Mouse (Mus musculus): ENCODE results near the gene Chchd1.

Gene Chchd1

DNA sequence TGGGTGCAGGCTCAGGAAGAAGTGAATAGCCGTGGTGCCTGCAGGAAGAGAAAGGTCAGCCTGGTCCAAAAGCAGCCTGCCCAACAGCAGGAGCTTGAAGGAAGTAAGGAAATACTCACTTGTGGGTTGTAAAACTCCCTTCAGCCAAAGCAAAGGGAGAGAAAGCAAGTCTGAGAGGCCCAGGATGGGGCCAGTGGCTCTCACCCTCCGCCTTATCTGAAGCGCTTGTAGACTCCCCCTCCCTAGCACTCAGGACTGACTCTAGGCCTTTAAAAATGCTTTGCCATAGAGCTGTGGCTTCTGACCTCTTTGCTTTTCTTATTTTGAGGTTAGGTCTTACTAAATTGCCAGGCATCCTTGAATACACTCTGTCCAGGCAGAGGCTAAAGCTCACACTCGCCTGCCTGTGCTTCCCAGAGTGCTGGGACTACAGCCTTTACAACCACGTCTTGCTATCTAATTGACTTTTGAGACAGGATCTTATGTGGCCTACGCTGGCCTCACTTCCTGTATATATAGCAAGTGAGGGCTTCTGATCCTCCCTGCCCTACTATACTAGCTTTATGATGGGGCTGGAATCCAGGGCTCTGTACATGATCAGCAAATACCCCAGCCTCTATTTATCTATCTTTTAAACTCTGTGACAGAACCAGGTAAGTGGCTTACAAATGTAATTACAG is 23.0 kb downstream of the Chchd1 start:
- DNase-seq (ENCODE audit: low spot score in 2 of 2), result no peak

DNA sequence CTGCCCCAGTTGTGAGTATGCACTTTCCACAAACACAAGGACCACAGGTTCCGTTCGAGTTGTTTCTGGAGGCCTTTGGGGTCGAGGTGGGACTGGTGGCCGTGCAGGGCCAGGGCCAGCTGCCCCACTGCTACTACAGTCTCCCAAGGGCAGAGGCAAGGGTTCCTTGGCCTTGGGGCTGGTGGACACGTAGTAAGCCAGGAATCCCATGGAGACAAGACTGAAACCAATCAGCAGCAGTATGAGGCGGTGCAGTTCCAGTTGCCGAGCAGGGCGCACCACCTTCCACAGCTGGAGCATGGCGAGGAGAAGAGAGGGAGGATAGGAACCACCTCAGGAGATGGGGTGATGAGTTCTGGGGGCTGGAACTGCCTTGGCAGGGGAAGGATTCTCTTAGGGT is 27.1 kb downstream of the Chchd1 start:
- no peak for DNase-seq (ENCODE audit: low spot score in 2 of 2)

DNA sequence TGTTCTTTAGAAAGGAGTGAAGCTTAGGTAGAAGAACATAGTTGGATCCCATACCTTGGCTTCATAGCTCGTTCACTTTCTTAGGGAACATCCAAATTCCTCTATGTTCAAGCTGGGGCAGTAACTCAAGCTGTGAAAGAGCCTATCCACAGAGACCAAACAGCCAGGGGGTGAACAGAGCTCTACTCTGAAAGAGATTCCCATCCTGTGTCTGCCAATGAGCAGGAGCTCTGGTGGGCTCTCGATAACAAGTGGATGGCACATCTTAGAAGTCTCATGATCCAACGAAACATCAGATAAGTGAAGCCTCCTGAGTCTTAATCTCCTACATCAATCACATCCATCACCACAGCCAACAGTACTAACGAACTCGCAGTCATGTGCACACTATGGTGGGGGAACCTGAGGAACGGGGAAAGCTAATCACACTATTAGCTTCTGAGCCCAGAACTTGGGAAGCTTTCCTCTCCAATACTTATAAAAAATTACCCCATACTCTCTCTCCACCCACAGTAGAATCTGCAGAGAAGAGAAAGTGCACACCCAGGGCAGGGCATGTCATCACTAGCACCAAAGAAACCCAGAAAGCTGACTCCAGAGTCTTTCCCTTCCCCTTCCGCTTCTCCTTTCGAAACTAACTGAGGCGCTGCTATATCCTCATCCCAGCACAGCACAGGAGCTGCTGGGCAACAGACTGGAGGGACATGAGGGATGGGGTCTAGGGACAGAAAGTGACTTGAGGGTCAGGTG is 28.2 kb downstream of the Chchd1 start:
- no peak for DNase-seq (ENCODE audit: low spot score in 2 of 2)

DNA sequence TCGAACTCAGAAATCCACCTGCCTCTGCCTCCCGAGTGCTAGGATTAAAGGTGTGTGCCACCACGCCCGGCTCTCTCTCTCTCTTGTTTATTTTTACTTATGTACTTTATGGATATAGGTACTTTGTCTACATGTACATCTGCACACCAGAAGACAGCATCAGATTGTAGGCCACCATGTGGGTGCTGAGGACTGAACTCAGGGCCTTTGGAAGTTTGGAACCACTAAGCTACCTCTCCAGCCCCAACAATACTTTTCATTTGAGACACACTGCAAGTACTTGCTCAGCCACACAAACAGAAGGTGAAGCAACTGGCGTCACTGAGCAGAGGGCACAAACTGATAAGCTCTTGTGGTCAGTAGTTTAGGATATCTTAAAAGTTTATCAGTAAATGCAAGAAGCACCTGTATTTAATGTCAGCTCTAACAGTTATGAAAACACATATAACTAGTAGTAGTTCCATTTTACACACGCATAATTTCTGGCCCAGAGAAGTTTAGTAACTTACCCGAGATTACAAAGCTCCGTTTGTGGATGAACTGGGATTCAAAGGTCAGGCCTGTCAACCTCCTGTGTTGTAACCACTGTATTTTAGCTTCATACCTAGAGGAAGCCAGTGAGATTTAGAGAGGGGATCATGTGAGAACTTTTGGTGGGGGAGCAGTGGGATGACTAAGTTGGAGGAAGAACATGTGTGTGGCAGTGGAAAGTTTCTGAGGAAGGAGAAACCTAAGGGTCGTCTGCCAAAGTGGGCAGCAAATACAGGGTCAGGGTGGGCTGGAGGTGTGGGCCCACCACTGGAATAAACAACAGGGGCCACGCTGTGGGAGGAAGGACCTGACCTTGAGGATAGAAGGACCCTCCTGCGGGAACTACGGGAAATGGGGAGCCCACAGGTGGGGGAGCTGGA is 30.5 kb downstream of the Chchd1 start:
- no peak for DNase-seq (ENCODE audit: low spot score in 2 of 2)

DNA sequence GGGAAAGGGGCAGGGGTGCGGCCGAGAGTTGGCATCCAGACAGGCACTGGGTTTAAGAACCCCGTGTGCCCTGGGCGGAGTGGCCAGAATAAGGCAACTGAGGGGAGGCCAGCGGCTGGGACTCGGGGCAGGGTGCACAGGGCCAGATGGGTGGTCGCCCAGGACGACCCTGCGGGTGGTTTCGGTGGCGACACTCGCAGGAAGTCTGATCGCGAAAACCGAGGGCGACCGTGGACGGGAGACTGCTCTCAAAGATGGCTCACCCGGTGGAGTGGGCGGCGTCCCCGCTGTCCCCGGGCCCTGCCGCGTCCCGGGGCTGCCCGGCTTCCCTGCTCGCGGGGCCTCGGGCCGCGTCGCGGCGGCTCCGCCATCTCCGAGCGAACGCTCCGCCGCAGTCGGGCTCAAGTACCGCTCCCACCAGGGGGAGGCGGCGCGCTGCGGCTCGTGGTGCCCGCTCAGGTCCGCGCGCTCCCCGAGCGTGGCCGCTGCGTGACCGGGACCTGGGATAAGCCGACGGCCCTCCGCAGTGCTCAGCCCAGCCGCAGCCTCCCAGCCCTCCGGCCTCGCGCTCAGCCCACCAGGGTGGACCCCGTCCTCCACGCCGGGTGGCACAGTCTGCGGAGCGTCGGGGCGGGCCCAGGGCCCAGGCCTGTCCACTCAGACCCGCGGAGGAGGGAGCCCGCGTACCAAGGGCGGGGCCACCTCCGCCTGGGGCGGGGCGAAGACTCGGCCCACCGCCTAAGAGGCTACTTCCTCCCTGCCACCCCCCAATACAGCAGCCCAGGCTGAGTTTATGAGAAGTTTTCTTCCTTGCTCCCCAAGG is 31.4 kb downstream of the Chchd1 start, which contains the start of gene Ndst2:
TSS of gene Ndst2 (minus strand) at position 611 of the 823 bp plus-strand sequence.
- DNase-seq (ENCODE audit: low spot score in 2 of 2), result peak; percentile 75 to 77

DNA sequence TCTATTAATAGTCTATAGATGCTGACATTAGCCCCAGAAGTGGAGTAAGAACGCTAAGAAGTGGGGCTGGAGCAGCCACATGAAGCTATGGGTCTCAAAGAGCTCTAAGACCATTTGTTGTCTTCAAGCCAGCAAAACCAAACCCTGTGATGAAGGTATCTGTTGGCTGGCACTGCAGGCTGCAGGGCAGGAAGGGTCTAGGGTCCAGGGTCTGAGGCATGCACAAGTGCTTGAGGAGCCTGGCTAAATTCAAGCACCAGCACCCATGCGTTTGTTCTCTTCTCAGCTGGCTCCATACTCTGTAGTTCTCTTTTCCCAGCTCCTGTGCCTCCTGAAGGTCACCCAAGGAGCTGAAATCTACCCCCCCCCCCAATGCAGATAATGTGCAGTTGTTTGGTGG is 32.2 kb downstream of the Chchd1 start:
- no peak for DNase-seq (ENCODE audit: low spot score in 2 of 2)

DNA sequence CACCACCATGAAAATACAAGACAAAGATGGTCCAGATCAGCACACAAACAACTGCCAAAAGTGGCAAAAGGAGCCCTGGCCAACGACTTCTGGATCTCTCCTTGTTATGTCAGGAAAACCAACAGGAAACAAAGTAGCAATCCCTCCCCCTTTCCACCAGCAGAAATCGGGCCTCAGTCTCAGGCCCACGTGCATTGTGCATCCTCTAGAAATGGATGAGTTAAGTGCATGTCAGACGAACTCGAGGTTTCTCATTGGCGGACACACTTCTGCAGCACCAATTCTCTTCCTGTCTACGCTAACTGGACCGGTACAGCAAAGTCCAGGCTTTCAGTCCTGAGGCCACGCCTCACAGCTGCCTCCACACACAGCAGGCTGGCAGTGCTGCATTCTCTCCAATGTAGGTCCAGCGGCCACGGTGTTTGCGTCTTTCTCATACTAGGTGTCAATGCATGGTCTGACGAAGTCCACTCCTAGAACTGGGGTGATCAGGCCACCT is 33.1 kb downstream of the Chchd1 start:
- DNase-seq (ENCODE audit: low spot score in 2 of 2), result no peak

DNA sequence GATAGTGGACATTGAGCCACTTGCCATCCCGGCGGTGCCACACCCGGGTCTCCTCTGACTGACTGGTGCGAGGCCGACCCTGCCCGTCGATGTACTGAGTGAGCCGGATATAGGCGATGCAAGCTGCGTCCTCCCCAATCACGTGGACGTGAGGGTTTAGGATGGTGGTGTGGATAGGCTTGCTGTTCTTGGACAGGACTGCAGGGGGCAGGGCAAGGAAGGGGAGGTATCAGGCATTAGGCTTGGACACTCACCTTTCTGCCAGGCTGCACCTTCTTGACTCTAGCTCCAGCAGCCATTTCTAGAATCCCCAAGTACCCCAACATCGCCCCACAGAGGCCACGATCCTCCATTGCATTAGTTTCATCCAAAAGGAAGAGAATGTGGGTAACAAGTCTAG is 34.5 kb downstream of the Chchd1 start:
- no peak for DNase-seq (ENCODE audit: low spot score in 2 of 2)

DNA sequence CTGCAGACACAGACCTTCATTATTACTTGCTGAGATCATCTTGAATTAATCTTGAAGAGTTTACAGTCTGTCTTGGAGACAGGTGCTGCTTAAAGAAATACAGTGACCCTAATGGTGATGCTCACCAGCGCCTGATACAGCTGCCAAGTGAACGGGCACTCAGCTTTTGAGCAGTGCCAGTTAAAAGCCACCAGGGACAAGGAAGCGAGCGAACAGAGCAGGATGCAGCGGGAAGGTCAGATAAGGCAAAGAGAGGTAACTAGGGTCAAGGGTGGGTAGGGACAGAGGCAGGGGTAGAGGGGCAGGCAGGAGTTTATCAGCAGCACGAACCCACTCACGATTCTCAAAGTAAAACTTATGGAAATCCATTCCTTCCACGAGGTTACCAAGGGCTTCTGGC is 35.7 kb downstream of the Chchd1 start:
- DNase-seq (ENCODE audit: low spot score in 2 of 2), result no peak

DNA sequence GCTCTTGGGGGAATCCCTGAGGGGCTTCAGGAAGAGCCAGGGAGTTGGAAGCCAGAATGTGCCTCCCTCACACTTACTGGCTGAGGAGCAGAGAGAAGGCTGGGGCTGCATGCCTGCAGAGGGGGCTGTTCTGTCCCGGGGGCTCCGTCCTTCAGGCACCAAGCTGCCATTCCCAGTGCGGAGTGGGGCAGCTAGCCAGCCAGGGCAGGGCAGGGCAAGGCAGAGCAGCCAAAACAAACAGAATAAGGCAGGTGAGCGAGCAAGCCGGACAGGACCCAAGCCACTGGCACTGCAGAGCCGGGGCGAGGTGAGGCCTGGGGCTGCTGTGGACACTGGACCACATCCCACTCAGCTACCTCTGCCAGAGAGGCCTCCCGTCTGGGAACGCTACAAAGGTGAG is 38.5 kb downstream of the Chchd1 start:
- DNase-seq (ENCODE audit: low spot score in 2 of 2), result no peak

DNA sequence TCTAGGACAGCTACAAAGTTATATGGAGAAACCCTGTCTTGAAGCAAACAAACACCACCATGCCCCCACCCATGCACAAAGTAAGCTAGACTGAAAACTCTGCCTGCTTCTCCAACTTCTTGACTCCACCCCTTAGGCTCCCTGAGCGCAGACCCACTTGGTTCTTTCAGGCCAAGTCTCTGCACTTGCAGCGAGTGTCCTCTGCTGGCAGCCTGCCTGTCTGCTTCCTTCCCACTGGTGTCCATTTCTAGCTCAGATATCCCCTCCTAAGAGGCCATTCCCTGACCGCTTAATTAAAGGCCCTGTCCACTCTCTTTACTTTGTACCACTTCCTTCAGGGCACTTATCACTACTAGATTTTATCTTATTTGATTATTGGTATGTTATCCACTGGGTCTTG is 40.8 kb downstream of the Chchd1 start:
- DNase-seq (ENCODE audit: low spot score in 2 of 2), result no peak

DNA sequence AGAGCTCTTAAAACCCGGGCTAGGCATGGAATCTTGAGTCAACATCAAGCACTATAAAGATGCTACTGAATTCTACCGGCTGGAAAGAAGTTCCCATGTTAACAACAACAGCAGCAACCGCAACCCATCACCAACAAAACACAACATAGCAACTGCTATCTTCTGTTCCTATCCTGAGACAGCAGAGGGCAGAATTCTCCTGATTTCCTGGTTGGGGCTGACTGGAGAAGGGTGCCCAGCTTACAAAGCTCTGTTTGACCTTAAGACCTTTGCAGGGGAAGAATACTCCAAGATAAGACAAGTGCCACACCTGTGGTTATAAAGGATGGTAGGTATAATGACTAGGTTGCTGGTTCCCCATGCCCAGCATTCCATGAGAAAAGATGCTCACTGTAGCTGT is 44.1 kb downstream of the Chchd1 start:
- DNase-seq (ENCODE audit: low spot score in 2 of 2), result no peak

DNA sequence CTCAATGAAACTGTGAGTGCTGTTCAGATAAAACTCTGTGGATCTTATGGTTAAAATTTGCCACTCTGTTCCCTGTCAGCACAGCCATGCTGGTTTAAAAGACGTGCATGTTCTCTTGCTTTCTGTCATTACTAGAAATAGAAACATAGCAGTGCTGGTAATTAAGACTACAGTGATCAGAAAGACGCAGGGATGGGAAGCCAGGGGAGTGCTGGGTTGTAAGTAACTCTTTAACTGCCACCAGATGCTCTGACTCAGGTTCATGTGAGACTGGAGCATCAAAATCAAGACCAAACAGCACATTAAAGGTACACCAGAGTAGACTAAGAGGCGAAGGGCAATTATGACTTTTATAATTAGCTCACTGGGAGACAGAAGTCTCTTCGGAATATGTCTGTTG is 45.6 kb downstream of the Chchd1 start:
- no peak for DNase-seq (ENCODE audit: low spot score in 2 of 2)

DNA sequence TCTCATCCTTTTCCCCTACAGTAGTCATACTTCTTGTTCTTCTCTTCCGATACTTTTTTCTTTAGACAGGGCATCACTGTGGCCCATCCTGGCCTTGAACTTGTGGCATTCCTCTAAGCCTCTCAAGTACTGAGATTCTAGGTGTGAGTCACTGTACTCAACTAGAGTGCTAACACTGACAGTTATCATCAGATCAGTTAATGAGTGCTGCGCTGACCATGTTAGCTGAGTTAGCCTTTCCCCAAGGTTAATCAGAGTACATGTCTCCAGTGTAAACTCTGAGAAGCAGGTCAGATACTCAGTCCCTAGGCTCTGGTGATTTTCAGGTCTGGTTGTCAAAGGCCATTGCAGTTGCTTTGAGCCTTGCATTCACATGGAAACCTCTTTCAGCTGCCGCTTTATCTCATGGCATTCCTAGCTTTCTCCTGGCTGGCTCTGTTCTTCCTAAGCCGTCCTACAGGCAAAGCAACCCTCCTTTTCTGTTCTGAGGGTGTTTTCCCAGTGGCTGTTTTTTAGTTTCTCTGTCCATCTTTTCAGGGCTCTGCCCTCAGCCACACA is 46.8 kb downstream of the Chchd1 start:
- no peak for DNase-seq (ENCODE audit: low spot score in 2 of 2)

DNA sequence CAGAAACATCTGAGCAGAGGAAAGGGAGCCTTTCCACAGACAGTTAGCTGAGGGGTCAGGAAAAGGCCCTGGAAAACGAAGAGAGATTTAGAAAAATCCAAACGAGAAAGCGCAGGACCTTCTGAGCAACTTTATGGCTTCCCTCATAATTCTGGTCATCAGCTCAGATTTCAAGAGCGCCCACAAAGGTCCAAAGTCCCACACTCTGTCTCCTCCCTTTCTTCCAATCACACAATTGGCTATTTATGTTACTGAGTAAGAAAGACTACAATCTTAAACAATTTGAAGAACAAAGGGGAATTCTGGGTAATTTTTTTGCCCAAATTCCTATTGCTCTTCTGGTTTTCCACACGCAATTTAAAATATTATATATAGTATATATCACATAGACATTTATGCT is 47.7 kb downstream of the Chchd1 start:
- no peak for DNase-seq (ENCODE audit: low spot score in 2 of 2)

DNA sequence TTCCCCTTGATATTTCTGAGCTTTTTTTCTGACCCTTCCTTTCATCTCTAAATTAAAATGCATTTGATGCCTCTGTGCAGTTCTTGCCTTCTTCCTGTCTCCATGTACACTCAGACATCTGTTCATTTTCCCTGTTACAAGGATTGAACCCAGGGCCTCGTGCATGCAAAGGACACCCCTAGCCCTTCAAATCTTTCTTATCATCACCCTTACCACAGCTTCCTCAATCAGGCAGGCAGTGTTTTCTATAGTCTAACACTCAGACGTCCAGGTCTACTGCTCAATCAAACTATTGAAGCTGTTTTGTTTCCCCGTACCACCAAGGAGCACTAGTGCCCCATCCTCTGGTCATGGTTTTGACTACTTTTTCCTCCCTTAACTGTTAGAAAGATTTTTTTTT is 51.0 kb downstream of the Chchd1 start:
- DNase-seq (ENCODE audit: low spot score in 2 of 2), result no peak

Measured in right cerebral cortex, postnatal 36 days (tissue).